Comparison of ENCODE assay signal across 31 mouse cellular contexts in genomic region chr6:136844903-136845302, GRCm38 (mm10). TPM values are rescaled to one million over a fixed set of nuclear protein-coding genes. Genes with fewer than 3 reads are reported as not detected.
"Had no signal": no experiment of that assay in that cellular context is flagged by ENCODE, and none has a peak within 500 bp of the region (broad histone marks: within the 10 kb centered on the region; RNA-seq: fewer than 3 reads in every experiment).

No protein-coding gene starts in this region.

- H3K4me3 ChIP-seq: gastrocnemius, adult 2 months; heart, embryonic 10.5 days; heart, embryonic 12.5 days; hindbrain, embryonic 10.5 days; hindbrain, embryonic 12.5 days; hindbrain, embryonic 15.5 days; kidney, embryonic 15.5 days; limb, embryonic 10.5 days; limb, embryonic 12.5 days; liver, embryonic 13.5 days; liver, embryonic 15.5 days had no signal

- H3K27ac ChIP-seq: gastrocnemius, adult 2 months; heart, embryonic 10.5 days; hindbrain, embryonic 10.5 days; hindbrain, embryonic 12.5 days; hindbrain, embryonic 15.5 days; hindbrain, postnatal 0 days; kidney, embryonic 15.5 days; kidney, postnatal 0 days; limb, embryonic 10.5 days; limb, embryonic 12.5 days; liver, embryonic 13.5 days; liver, embryonic 15.5 days had no signal

- DNase-seq: gastrocnemius, adult 2 months; gastrocnemius, postnatal 10 days; gastrocnemius, postnatal 25 days; heart, adult 18-20 months; heart, postnatal 10 days; heart, postnatal 4 days; kidney, adult 11 months; kidney, adult 2 months; kidney, adult 9 months; kidney, postnatal 14 days; kidney, postnatal 36 days; layer of hippocampus, postnatal 36 days; liver; liver, embryonic 13.5 days had no signal

RNA-seq across cellular contexts. Expression of gene Smco3, which starts 9.7 kb away (rescaled TPM):
- total RNA-seq: gastrocnemius, adult 2 months; heart, adult 18-20 months; heart, adult 8-10 months; heart, postnatal 25 days had no signal

RNA-seq across cellular contexts. Expression of gene Art4, which starts 12.6 kb away (rescaled TPM):
- total RNA-seq: layer of hippocampus, postnatal 36 days; left cerebral cortex, adult 18-20 months; left cerebral cortex, adult 8-10 months; left cerebral cortex, postnatal 36 days had no signal

RNA-seq across cellular contexts. Expression of gene BC049715, which starts 17.5 kb away (rescaled TPM):
- total RNA-seq: gastrocnemius, postnatal 25 days had no signal

RNA-seq across cellular contexts. Expression of gene Mgp, which starts 30.7 kb away (rescaled TPM):
- total RNA-seq: granulocyte monocyte progenitor cell, adult 5-6 weeks had no signal
